Mouse (Mus musculus): ENCODE results near the gene Art1. TPM values are rescaled to one million over a fixed set of nuclear protein-coding genes. Genes with fewer than 3 reads are reported as not detected.

Gene Art1
- polyA plus RNA-seq, 1 experiment from 2014 or later: 0.14 TPM

- H3K27me3 ChIP-seq (replicated peaks; ENCODE audit: insufficient read depth, low read length): no peaks in the 10 kb centered on the region
- no peaks in the 10 kb centered on the region for H3K36me3 ChIP-seq (ENCODE audit: insufficient read depth, low read length)
- H3K4me3 ChIP-seq (ENCODE audit: low read depth, low read length): peak overlapping the region; percentile 62; the same call in 1 of the 2 replicates
- peaks cover 13% of the 10 kb centered on the region; the same call in 1 of the 2 replicates for H3K4me1 ChIP-seq (ENCODE audit: insufficient read depth, low read depth, low read length)
- ATAC-seq: no peak
- H3K9ac ChIP-seq (replicated peaks; ENCODE audit: low read depth): 0 out of 2 replicates have a peak overlapping the region, but pooled peaks have one; percentile 48
- H3K27ac ChIP-seq (ENCODE audit: low read length): no peak overlapping the region
- no peaks in the 10 kb centered on the region for H3K9me3 ChIP-seq (ENCODE audit: low read length)
- no peak for DNase-seq (ENCODE audit: low spot score)
- TF ChIP-seq EP300 (IDR thresholded peaks at IDR 0.05): no peak
- no peak for TF ChIP-seq CTCF (IDR thresholded peaks at IDR 0.05)
- 56% methylated on average over 6 of the region's 6 CpGs for WGBS
- peak overlapping the region; percentile 75 for H3K4me2 ChIP-seq (replicated peaks; ENCODE audit: low read depth, low read length)
These were observed 35.2 kb upstream of the Art1 start for GRCm38 (mm10) chr7:102066363-102066762.

GRCm38 (mm10) chr7:102076714-102077296 lies 24.7 kb upstream of the Art1 start:
- no peaks in the 10 kb centered on the region for H3K9me3 ChIP-seq (ENCODE audit: low read length)
- ATAC-seq (no peak), DNase-seq (ENCODE audit: low spot score) (peak; percentile 26)
- peaks cover 30% of the 10 kb centered on the region for H3K36me3 ChIP-seq (ENCODE audit: insufficient read depth, low read length)
- no peaks in the 10 kb centered on the region for H3K4me1 ChIP-seq (ENCODE audit: insufficient read depth, low read depth, low read length)
- H3K27ac ChIP-seq (ENCODE audit: low read length): no peak overlapping the region
- no peak overlapping the region for H3K9ac ChIP-seq (replicated peaks; ENCODE audit: low read depth)
- WGBS: 73% methylated on average over 7 of the region's 7 CpGs
- TF ChIP-seq EP300 (IDR thresholded peaks at IDR 0.05) (no peak), CTCF (IDR thresholded peaks at IDR 0.05) (peak; percentile 73)
- H3K27me3 ChIP-seq (replicated peaks; ENCODE audit: insufficient read depth, low read length): no peaks in the 10 kb centered on the region
- no peak overlapping the region for H3K4me3 ChIP-seq (ENCODE audit: low read depth, low read length)
- no peak overlapping the region for H3K4me2 ChIP-seq (replicated peaks; ENCODE audit: low read depth, low read length)

DNA sequence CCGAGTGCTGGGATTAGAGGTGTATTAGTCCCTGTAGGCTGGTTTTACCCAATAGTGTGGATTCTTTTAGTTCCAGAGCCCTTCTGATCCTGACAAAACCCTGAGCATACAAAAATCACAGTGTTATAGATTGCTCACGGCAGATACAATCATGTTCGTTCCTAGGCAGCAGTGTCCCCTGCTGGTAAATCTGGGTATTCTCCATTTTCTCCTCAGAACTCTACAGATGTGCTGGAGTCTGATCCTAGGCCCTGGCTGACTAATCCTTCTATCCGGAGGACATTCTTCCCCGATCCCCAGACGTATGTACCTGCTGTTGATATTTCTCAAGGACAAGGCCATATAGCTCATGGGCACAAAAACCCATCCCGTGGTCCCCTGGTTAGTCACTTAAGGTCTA lies 23.0 kb upstream of the Art1 start:
- 71% methylated on average over 7 of the region's 7 CpGs for WGBS
- Histone ChIP-seq H3K9me3 (ENCODE audit: low read length) (no peaks in the 10 kb centered on the region), H3K36me3 (ENCODE audit: insufficient read depth, low read length) (peaks cover 27% of the 10 kb centered on the region), H3K27ac (ENCODE audit: low read length) (no peak overlapping the region), H3K9ac (replicated peaks; ENCODE audit: low read depth) (no peak overlapping the region), H3K27me3 (replicated peaks; ENCODE audit: insufficient read depth, low read length) (no peaks in the 10 kb centered on the region), H3K4me1 (ENCODE audit: insufficient read depth, low read depth, low read length) (no peaks in the 10 kb centered on the region), H3K4me2 (replicated peaks; ENCODE audit: low read depth, low read length) (no peak overlapping the region), H3K4me3 (ENCODE audit: low read depth, low read length) (no peak overlapping the region)
- ATAC-seq (peak; percentile 40; the same call in 1 of the 2 replicates), DNase-seq (ENCODE audit: low spot score) (peak; percentile 44)
- TF ChIP-seq CTCF (IDR thresholded peaks at IDR 0.05): peak; percentile 82
- TF ChIP-seq EP300 (IDR thresholded peaks at IDR 0.05): no peak

- no peak for ATAC-seq
- Histone ChIP-seq H3K4me3 (ENCODE audit: low read depth, low read length) (no peak overlapping the region), H3K36me3 (ENCODE audit: insufficient read depth, low read length) (peaks cover 24% of the 10 kb centered on the region), H3K9me3 (ENCODE audit: low read length) (no peaks in the 10 kb centered on the region), H3K4me2 (replicated peaks; ENCODE audit: low read depth, low read length) (no peak overlapping the region), H3K4me1 (ENCODE audit: insufficient read depth, low read depth, low read length) (no peaks in the 10 kb centered on the region), H3K27ac (ENCODE audit: low read length) (no peak overlapping the region), H3K9ac (replicated peaks; ENCODE audit: low read depth) (no peak overlapping the region), H3K27me3 (replicated peaks; ENCODE audit: insufficient read depth, low read length) (no peaks in the 10 kb centered on the region)
- TF ChIP-seq EP300 (IDR thresholded peaks at IDR 0.05): no peak
- DNase-seq (ENCODE audit: low spot score): no peak
- WGBS: 62% methylated on average over 8 of the region's 8 CpGs
These were observed 21.2 kb upstream of the Art1 start for GRCm38 (mm10) chr7:102080311-102080710.

DNA sequence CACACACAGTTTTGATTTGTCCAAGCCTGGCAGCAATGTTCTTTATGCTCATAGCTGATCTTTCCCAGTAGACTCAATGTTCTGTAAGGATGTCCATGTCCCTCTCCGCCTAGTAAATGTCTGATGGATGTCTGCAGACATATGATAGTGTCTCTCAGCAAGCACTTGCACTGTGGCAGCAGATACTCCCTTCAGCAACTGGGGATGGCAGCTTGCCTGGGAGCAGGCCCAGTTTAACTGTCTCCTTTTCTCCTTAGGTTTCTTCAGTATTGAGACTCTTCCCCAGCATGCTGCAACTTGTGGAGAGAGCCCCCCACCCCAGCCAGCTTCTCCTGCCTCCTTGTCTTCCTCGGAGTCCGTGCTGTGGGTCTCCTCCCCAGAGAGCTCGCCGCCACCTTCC lies 19.8 kb upstream of the Art1 start:
- TF ChIP-seq EP300 (IDR thresholded peaks at IDR 0.05) (no peak), CTCF (IDR thresholded peaks at IDR 0.05) (no peak)
- H3K27ac ChIP-seq (ENCODE audit: low read length): no peak overlapping the region
- peaks cover 17% of the 10 kb centered on the region for H3K36me3 ChIP-seq (ENCODE audit: insufficient read depth, low read length)
- DNase-seq (ENCODE audit: low spot score) (no peak), ATAC-seq (no peak)
- no peak overlapping the region for H3K4me3 ChIP-seq (ENCODE audit: low read depth, low read length)
- no peaks in the 10 kb centered on the region for H3K27me3 ChIP-seq (replicated peaks; ENCODE audit: insufficient read depth, low read length)
- H3K4me2 ChIP-seq (replicated peaks; ENCODE audit: low read depth, low read length): no peak overlapping the region
- no peaks in the 10 kb centered on the region for H3K9me3 ChIP-seq (ENCODE audit: low read length)
- no peaks in the 10 kb centered on the region for H3K4me1 ChIP-seq (ENCODE audit: insufficient read depth, low read depth, low read length)
- H3K9ac ChIP-seq (replicated peaks; ENCODE audit: low read depth): no peak overlapping the region
- WGBS: 90% methylated on average over 5 of the region's 5 CpGs

DNA sequence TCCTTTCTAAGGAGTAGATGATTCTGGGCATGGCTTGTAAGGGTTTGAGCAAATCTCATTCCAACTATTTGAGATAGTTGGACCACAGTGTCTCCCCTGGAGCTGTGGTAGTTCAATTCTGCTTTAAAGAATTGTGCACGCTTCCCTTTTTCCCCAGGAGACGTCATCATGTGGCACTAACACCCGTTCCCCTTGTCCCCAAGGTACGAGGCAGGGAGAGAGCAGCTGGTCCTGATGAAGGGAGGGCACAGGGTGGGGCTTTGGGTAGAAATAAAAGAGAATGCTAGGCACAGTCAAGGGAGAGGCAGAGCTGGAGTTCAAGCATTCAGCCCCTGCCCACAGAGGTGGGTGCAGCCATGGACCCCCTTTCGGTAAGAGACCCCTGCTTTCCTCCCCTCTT lies 18.7 kb upstream of the Art1 start, which contains the start of gene Trpc2:
Gene Trpc2 (plus strand): TSS at position 301 of the 400 bp plus-strand sequence.
- Histone ChIP-seq H3K27ac (ENCODE audit: low read length) (no peak within 1 kb of the TSS), H3K9ac (replicated peaks; ENCODE audit: low read depth) (no peak within 1 kb of the TSS), H3K4me1 (ENCODE audit: insufficient read depth, low read depth, low read length) (no peaks in the 10 kb centered on the region), H3K4me2 (replicated peaks; ENCODE audit: low read depth, low read length) (no peak within 1 kb of the TSS), H3K36me3 (ENCODE audit: insufficient read depth, low read length) (peaks cover 17% of the 10 kb centered on the region), H3K4me3 (ENCODE audit: low read depth, low read length) (no peak within 1 kb of the TSS), H3K9me3 (ENCODE audit: low read length) (no peaks in the 10 kb centered on the region), H3K27me3 (replicated peaks; ENCODE audit: insufficient read depth, low read length) (no peaks in the 10 kb centered on the region)
- ATAC-seq: no peak
- no peak for DNase-seq (ENCODE audit: low spot score)
- no peak for TF ChIP-seq CTCF (IDR thresholded peaks at IDR 0.05)
- no peak for TF ChIP-seq EP300 (IDR thresholded peaks at IDR 0.05)
- WGBS: 80% methylated on average over 5 of the region's 5 CpGs
